Mouse (Mus musculus) regulatory T cell (primary cell): ENCODE data around the gene D630039A03Rik.
"Not testable (repeated sequence)": the region's sequence is repeated elsewhere in the genome, so short reads cannot be mapped to it uniquely, and the experiment has no call there.

ENCODE experiments used
- in situ Hi-C: fragments of 300-600 bp; cut with MboI, MseI; formaldehyde crosslinking; loops from one replicate; pipeline ENCODE4 v1.15.1; 2025; ENCODE audit warnings: high pct_unique_total_duplicates

D630039A03Rik gene

DNA sequence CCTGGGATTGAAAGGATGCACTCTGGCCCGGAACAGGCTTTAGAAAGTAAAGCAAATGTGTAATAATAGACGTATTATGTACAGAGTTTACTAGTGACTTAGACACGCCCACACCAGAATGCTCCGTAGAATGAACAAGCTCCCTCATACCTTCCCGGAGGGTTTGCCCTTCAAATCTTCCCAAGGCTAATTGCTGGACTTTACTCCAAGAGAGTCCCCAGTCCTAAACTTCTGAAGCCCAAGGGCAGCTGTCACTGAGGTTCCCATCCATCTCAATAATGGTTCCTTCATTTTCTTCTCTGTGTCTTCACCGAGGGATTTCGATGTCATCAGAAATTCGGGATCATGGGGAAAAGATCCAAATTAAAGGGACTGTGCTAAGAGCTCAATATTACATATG lies 26.3 kb downstream of the D630039A03Rik start:
- in situ Hi-C loops: no loop called here

DNA sequence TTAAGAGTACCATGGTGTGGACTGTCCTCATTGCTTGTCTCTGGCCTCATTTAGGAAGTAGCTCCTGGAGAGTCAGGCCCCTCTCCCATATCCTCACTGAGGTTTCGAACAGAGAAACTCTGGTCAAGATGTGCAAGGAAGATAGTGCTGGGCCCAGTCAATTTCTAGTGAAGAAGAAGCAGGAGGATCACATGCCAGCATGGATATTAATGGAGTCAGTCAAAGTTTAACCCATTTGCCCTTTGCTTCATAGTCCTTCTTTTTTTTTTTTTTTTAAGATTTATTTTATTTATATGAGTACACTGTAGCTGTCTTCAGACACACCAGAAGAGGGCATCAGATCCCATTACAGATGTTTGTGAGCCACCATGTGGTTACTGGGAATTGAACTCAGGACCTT lies 27.1 kb downstream of the D630039A03Rik start:
- in situ Hi-C loops: not testable (repeated sequence)

DNA sequence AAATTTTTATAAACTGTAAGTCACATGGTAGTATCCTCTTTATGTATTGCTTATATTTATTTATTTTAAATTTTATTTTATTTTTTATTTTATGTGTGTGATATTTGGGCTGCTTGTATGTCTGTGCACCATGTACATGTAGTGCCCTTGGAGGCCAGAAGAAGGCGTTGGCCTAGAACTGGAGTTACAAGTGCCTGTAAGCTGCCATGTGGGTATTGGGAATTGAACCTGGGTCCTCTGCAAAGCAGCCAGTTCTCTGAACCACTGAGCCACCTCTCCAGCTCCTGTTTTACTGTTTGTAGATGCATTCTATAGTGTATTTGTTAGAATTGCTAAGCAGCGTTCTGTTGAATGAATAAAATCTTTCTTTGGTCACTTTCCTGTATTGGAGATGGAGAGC lies 27.9 kb downstream of the D630039A03Rik start:
- in situ Hi-C loops: no loop called here

DNA sequence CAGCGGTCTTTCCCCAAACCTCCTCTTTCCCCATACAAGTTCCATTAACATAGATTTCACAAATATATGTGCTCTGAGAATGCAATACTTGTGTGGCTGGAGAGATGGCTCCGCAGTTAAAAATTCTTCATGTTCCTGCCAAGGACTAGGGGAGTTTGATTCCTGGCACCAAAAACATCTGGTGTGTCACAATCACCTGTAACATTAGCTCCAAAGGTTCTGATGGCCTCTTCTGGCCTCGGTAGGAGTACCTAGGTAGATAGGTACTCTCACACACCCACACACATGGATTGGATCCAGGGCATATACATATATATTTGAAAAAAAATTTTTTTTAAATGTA lies 29.2 kb downstream of the D630039A03Rik start:
- in situ Hi-C loops: no loop called here

DNA sequence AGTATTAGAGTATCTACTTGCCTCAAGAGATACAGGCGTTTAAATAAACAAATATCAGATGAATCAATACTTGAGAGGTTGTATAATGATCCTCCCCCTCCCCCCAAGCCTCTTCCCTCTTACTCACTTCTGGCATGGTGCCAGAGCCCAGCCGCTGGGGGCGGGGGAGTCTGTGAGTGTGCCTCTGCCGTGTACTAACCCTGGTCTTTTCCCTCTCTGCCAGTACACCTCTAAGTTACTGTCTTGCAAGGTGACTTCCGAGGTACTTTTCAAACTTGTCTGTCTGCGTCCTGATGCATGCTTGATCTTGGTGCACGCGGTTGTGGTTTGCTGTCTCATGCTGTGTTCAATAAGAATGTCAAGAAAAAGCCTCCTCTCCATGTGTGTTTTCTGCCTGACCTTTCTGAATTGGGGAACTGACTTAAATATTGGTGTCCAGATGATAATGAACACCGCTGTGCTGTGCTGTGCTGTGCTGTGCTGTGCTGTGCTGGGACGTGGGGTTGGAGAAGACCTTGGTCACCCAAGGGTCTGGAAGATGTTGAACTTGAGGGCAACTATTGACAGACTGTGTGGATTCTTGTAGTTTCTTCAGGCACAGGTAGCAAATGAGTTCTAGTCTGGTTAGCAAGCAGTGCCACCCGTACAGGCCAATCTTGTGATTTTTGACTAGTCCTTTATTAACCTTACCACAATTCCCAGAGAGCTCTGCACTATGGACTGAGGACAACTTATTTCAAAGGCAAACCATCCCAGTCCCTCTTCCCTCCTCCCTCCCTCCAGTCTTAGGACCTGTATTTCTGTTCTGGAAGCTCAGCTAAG lies 29.8 kb downstream of the D630039A03Rik start:
- in situ Hi-C loops: no loop called here

DNA sequence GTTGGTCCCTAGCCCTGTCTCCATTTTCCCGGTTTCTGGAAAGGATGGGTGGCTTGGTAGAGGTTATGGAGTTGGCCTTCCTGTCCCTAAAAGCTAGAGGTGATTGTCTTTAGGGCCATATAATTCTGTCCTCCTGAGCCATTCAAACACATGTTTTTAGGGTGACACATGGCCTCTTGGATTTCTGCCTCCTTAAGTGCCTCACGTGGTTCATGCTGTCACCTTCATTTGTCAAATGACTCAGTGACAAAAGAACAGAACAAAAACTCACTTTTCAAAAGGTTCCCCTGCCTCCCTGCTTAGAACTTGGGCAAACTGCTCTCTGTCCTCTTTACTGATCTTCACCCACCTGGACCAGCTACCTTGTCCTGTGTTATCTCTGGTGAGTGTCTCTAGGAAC lies 30.9 kb downstream of the D630039A03Rik start:
- in situ Hi-C loops: no loop called here

DNA sequence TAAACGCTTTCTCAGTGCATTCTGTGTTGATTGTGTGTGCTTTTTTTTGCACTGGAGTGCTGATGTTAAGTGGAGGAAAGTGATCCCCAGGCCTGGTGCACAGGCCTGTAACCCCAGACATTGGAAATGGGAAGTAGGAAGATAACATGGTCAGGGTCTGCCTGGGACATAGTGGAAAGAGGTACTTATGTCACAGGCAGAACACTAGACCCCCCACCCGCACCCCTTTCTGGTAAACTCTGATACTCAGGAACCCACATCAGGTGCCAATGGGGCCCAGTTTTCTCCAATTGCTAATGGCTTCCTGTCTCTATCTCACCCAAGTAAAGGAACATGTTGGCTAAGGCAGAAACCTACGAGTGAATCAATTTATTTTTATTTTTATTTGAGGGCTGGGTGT lies 31.6 kb downstream of the D630039A03Rik start:
- in situ Hi-C loops: no loop called here

DNA sequence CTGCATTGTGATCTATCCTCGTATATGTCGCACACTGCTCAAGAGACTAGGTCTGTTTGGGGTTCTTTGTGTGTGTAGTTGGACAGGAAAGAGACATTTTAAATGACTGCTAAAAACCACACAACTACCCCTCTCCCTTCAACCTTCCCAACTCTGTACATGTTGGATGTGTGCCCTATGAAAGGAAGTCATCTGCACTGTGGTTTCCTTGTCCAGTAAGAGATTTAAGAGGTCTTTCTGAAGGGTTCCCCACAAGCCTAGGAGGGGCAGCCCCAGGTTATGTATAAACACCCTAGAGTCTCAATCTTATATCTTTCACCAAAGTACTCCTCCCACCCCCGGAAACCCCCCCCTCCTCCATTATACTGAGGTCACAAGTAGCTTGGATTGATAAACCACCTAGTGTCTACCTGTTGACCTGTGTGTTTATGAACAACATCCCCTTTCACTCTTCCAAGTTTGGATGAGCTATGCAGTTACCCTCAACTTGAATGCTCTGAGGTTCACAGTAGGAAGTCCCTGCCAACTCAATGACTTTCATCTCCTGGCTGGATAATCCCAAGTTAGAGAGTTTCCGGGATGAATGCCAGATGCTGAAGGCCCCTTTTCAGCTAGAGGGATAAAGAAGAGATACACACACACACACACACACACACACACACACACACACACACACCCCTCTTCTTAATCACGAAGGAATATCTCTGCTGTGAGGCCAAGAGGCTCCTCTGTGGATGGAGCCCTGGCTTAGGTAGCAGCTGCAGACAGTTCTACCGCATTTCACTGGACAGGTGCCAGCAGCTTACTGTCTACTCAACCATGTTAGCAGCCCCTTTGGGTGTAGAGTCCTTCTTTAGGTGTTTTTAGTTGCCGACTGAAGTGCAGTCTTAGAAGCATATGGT lies 32.3 kb downstream of the D630039A03Rik start:
- in situ Hi-C loops: no loop called here

DNA sequence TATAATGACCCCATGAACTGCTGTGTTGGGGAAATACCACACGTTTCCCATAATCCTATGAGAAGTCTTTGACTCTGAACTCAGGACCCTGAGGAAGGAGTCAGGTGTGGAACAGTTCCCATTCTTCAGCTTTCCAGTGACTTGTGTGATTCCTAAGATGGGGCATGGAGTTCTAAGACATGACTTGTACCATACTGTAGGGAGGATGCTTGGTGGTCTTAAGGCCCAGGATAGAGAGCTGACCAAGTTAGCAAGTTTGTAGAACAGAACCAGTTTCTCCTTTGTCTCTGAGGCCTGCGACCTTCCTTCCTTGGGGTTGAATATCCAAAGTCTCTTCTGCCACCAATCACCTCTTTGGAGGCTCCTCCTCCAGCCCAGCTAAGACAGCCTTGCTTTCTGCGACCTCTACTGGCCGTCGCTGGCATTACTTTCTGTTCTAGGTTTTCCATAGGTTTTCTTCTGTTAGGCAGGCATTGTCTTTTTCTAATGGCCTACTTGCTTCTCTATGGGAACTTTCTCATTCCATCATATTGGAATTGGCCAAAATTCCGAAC lies 36.2 kb downstream of the D630039A03Rik start:
- in situ Hi-C loops: no loop called here

DNA sequence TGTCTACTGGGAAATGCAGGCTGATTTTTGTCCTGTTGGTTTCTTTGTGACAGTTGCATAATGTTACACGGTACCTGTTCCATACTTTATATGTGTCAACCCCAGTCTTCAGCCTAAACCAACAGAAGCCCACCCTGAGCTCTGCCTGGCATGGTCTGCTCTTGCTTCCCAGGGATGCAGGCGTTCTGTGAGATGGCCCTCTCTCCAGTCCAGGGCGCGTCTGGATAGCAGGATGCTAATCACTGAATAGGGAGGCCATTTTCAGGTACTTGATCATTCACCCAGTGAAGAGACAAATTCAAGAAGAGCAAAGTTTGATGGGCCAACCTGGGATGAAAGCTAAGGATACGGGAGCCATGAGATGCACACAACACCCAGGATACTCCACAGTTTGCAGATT lies 37.0 kb downstream of the D630039A03Rik start:
- in situ Hi-C loops: no loop called here

DNA sequence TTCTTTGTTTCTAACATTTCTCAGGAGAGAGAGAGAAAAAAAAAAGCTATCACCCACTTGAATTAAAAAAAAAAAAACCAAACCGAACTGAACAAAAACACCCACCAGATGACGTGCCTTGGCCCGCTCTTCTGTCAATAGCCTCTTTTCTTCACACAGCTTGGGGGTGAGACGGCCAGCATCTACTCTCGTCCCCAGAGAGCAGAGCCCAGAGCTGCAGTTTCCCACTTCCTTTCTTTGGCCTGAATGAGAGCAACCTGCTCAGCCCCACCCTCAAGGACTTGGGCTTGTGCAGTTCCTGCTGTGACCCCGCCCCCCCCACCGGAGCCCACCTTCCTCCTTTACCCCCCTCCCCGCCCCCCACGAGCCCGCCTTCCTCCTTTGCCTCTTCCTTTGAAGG lies 48.6 kb downstream of the D630039A03Rik start:
- in situ Hi-C loops: no loop called here

DNA sequence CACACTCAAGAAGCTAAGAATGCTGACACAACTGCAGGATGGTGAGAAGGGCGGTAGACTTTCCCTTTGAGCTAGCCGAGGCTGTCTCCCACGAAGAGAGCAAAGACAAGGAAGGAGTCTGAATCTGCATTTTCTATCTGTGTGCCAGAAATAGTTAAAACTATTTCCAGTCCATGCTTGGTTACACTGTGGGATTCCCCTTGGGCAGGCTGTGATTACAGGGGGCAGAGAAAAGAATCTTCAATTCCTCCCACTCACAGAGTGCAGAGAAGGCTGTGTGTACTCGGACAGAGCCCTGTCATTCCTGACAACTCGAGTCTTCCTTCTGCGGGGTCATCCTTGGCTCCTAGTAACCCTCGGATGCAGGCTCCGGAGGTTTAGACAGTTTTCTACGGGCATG lies 49.1 kb downstream of the D630039A03Rik start:
- in situ Hi-C loops: no loop called here

DNA sequence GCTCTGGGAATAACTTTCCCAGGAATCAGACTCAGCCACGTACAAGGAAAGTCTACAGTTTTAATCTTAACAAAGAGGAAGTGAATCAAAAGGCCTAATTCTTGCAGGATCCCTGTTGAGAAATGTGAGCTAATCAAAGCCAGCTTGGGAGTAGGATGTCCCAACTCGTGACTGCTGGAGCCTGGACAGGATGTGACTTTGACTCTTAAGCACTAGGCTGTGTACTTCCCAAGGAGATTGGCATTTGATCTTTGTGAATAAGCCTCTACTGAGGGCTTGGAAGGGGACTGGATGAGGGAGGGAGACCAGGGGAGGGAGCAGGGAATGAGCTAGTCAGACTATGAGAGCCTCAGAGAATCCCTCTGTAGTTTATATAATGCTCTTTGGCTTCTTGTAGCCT lies 50.0 kb downstream of the D630039A03Rik start:
- in situ Hi-C loops: no loop called here

DNA sequence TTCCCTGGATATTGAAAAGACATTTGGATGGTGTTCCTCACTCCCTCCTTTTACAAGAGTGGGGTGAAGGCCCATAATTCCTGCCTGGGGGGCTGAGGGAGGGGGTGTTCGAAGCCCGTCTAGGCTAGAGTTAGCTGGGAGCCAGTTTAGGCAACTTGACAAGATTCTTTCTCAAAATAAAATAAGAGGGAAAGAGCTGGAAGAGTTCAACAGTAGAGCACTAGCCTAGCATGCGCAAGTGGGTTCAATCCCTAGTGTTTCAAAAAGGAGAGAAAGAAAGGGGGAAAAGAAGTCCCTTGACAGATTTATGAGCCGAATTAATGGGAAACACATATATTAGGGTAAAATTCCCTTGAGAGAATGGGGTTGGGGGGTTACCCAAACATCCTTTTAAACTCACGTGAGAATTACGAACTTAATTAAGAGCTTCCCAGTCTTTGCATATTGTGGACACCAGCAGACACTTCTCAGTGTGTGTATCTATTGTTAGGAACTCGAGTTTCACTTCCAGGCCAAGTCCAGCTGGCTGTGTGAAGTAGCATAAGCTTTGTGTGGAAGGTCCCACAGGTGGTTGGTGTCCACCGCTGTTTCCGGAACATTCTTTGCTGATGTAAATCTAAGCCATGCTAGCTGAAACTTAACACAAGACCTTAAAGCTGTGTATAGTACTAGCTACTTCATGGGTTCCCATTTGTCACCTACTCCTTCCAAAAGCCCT lies 53.7 kb downstream of the D630039A03Rik start:
- in situ Hi-C loops: no loop called here

DNA sequence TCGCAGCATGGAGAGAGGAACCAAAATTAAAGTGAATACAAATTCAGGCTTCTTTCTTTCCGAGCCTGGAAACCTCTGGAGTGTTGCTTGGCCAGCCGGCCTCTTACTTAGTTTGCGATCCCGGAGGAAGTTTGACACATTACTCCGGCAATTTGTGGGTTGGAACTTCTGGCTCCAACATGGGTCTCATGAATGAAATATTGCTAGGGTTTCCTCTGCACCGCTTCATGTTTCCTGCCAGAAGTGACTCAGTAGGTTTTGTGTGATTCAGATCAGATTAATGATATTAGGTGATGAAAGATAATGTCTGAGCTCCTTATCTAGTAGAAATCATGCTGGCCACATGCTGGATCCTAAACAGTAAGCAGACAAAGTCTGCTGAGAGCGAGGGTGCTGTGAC lies 54.2 kb downstream of the D630039A03Rik start:
- in situ Hi-C loops: no loop called here

DNA sequence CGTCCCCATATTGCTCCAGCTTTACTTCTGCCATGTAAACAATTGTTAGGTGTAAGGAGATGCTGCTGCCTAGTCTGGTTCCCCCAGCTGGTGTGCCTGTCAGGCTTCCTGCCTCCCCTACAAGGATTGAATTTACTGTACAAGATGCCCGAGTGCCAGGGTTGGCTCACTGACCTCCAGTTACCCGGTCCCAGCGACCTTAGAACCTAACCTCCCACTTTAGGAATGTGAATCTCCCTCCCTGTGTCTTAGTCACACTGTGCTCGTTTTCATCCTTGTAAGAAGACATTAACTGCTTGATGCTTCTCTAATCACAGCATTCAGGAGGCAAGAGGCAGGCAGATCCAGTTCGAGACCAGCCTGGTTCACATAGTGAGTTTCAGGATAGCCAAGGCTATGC lies 54.9 kb downstream of the D630039A03Rik start:
- in situ Hi-C loops: no loop called here

DNA sequence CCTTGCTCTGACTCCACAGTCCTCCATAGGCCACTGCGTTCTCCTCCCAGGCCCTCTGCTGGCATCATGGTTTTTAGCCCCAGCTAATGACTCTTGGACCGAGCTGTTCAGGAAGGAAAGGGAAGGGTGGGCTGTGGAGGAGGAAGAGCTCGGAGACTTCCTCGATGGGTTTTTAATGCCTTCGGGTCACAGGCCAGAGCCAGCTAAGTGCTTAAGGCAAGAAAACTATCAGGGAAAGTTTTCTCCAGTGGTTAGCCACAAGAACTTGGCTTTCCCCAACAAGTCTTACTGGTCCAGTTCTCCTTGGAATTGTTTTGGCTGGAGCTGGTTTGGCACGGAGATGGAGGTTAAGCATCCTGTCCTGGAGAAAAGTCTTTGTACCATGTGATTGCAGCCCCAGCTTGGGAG lies 55.9 kb downstream of the D630039A03Rik start:
- in situ Hi-C loops: no loop called here
